Mouse (Mus musculus): ENCODE results near the gene Entpd3. TPM values are rescaled to one million over a fixed set of nuclear protein-coding genes. Genes with fewer than 3 reads are reported as not detected.

Gene Entpd3
- polyA plus RNA-seq, 1 experiment from 2014 or later = 2.1 TPM

DNA sequence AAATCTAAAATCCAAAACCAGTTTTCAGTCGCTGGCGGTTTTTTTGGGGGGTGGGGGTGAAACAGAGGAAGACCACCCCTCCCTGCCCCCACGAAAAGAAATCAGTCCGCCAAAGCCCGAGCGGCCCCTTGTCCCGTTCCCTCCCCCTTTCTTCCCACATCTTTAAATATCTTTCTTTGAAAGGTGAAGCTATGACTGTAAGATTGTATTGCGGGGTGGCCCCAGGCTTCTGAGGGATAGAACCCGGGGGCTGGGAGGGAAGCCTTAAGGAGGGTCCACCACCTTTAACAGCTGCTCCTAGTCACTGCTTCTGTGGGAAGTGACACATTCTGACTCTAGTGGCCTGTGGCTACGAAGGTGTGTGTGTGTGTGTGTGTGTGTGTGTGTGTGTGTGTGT, 63.9 kb downstream of the Entpd3 start:
- H3K9ac ChIP-seq (ENCODE audit: low read length) = no peak overlapping the region
- no peak overlapping the region for H3K27ac ChIP-seq (replicated peaks)
- no peak for DNase-seq (ENCODE audit: low spot score)
- H3K4me3 ChIP-seq (ENCODE audit: low read depth, low read length) = no peak overlapping the region
- peaks cover 5% of the 10 kb centered on the region; the same call in 1 of the 2 replicates for H3K9me3 ChIP-seq (ENCODE audit: control insufficient read depth, low read length)
- H3K4me2 ChIP-seq (replicated peaks; ENCODE audit: low read depth) = no peak overlapping the region
- no peaks in the 10 kb centered on the region for H3K36me3 ChIP-seq (ENCODE audit: control insufficient read depth, insufficient read depth, low read length)
- WGBS = 40% methylated on average over 10 of the region's 10 CpGs
- TF ChIP-seq EP300 (optimal IDR thresholded peaks at IDR 0.05) = no peak
- TF ChIP-seq CTCF (IDR thresholded peaks at IDR 0.05; ENCODE audit: low read depth) = no peak
- no peak for ATAC-seq (ENCODE audit: low FRiP score, low TSS enrichment)
- H3K27me3 ChIP-seq (ENCODE audit: control insufficient read depth, insufficient read depth, low read length) = no peaks in the 10 kb centered on the region
- H3K4me1 ChIP-seq (replicated peaks; ENCODE audit: control insufficient read depth, insufficient read depth) = 0 out of 2 replicates have a peak, but pooled peaks cover 4% of the 10 kb centered on the region

DNA sequence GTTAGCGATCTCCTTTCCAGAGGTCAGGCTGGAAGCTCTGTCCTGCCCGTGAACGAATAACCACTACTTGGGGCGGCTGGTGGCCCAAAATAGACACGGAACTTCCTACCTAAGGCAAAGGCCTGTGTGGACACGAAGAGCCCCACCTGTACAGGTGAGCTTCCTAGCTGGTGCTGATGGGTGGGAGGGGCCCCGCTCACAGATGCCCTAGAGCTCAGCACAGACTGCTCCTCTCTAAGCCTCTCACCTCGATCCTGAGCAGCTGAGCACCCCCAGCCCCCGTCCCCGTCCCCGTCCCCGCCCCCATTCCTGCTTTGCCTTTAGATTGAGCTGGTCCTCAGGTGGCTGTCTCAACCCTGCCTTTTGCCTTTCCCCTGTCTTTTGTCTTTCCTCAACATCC, 64.3 kb downstream of the Entpd3 start:
- no peak for DNase-seq (ENCODE audit: low spot score)
- H3K27ac ChIP-seq (replicated peaks) = no peak overlapping the region
- H3K9ac ChIP-seq (ENCODE audit: low read length) = no peak overlapping the region
- TF ChIP-seq EP300 (optimal IDR thresholded peaks at IDR 0.05) (no peak), CTCF (IDR thresholded peaks at IDR 0.05; ENCODE audit: low read depth) (no peak)
- ATAC-seq (ENCODE audit: low FRiP score, low TSS enrichment) = peak; percentile 44; the same call in 1 of the 2 replicates
- no peaks in the 10 kb centered on the region for H3K36me3 ChIP-seq (ENCODE audit: control insufficient read depth, insufficient read depth, low read length)
- no peak overlapping the region for H3K4me2 ChIP-seq (replicated peaks; ENCODE audit: low read depth)
- peaks cover 5% of the 10 kb centered on the region; the same call in 1 of the 2 replicates for H3K9me3 ChIP-seq (ENCODE audit: control insufficient read depth, low read length)
- 47% methylated on average over 12 of the region's 12 CpGs for WGBS
- H3K27me3 ChIP-seq (ENCODE audit: control insufficient read depth, insufficient read depth, low read length) = no peaks in the 10 kb centered on the region
- 0 out of 2 replicates have a peak, but pooled peaks cover 4% of the 10 kb centered on the region for H3K4me1 ChIP-seq (replicated peaks; ENCODE audit: control insufficient read depth, insufficient read depth)
- H3K4me3 ChIP-seq (ENCODE audit: low read depth, low read length) = no peak overlapping the region

GRCm38 (mm10) chr9:120611055-120611454, 71.4 kb downstream of the Entpd3 start:
- TF ChIP-seq CTCF (IDR thresholded peaks at IDR 0.05; ENCODE audit: low read depth) (no peak), EP300 (optimal IDR thresholded peaks at IDR 0.05) (no peak)
- no peaks in the 10 kb centered on the region for H3K27me3 ChIP-seq (ENCODE audit: control insufficient read depth, insufficient read depth, low read length)
- no peak overlapping the region for H3K4me2 ChIP-seq (replicated peaks; ENCODE audit: low read depth)
- H3K4me1 ChIP-seq (replicated peaks; ENCODE audit: control insufficient read depth, insufficient read depth) = no peaks in the 10 kb centered on the region
- DNase-seq (ENCODE audit: low spot score) (no peak), ATAC-seq (ENCODE audit: low FRiP score, low TSS enrichment) (no peak)
- peaks cover 5% of the 10 kb centered on the region; the same call in 1 of the 2 replicates for H3K9me3 ChIP-seq (ENCODE audit: control insufficient read depth, low read length)
- H3K27ac ChIP-seq (replicated peaks) = no peak overlapping the region
- no peaks in the 10 kb centered on the region for H3K36me3 ChIP-seq (ENCODE audit: control insufficient read depth, insufficient read depth, low read length)
- H3K9ac ChIP-seq (ENCODE audit: low read length) = no peak overlapping the region
- H3K4me3 ChIP-seq (ENCODE audit: low read depth, low read length) = no peak overlapping the region

DNA sequence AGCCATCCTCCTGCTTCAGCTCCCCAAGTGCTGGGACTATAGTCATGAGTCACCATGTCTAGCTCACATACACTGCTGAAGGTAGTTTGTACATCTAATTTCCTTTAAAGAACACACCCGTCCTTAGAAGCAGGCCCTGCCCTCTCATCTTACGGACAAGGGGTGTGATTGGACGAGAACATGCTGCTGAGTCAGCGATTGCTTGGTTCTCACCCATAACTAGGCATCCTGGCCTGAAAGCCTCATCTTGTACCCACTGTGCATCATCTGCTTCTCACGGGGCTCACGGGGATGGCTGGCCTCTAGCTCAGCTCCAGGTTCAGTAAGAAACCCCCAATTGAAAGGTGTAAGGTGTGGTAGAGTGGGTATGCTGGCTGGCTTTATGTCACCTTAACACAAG, 74.4 kb downstream of the Entpd3 start:
- no peaks in the 10 kb centered on the region for H3K4me1 ChIP-seq (replicated peaks; ENCODE audit: control insufficient read depth, insufficient read depth)
- no peaks in the 10 kb centered on the region for H3K27me3 ChIP-seq (ENCODE audit: control insufficient read depth, insufficient read depth, low read length)
- no peaks in the 10 kb centered on the region for H3K36me3 ChIP-seq (ENCODE audit: control insufficient read depth, insufficient read depth, low read length)
- no peak overlapping the region for H3K9ac ChIP-seq (ENCODE audit: low read length)
- no peak overlapping the region for H3K27ac ChIP-seq (replicated peaks)
- no peak overlapping the region for H3K4me2 ChIP-seq (replicated peaks; ENCODE audit: low read depth)
- TF ChIP-seq CTCF (IDR thresholded peaks at IDR 0.05; ENCODE audit: low read depth) (no peak), EP300 (optimal IDR thresholded peaks at IDR 0.05) (no peak)
- 85% methylated on average over 6 of the region's 6 CpGs for WGBS
- no peaks in the 10 kb centered on the region for H3K9me3 ChIP-seq (ENCODE audit: control insufficient read depth, low read length)
- DNase-seq (ENCODE audit: low spot score) (no peak), ATAC-seq (ENCODE audit: low FRiP score, low TSS enrichment) (no peak)
- no peak overlapping the region for H3K4me3 ChIP-seq (ENCODE audit: low read depth, low read length)

Other genes starting within 250 kb of the Entpd3 start
- gene Myrip, start 238.3 kb upstream of the Entpd3 start, polyA plus RNA-seq (2015; fragmentation: Nextera tagmentation; extraction: Ambion mirVana) = 0.38 and 0.42 TPM in 2 replicates
- gene Eif1b, start 47.6 kb upstream of the Entpd3 start, polyA plus RNA-seq (2015; fragmentation: Nextera tagmentation; extraction: Ambion mirVana) = 93.3 and 112 TPM in 2 replicates
- gene Rpl14, start 31.6 kb downstream of the Entpd3 start, polyA plus RNA-seq (2015; fragmentation: Nextera tagmentation; extraction: Ambion mirVana) = 742 and 777 TPM in 2 replicates